In genomic region chr3:117359686-117360521, GRCm38 (mm10) we compare ENCODE assay signal across 8 mouse cellular contexts. TPM values are rescaled to one million over a fixed set of nuclear protein-coding genes. Genes with fewer than 3 reads are reported as not detected.
DNase-seq lines count a peak whose midpoint lies in the region; ATAC-seq lines count a peak whose summit lies in the region.

No protein-coding gene starts in this region.

- H3K4me2 ChIP-seq in forebrain, embryonic 15.5 days (replicated peaks), result peak overlapping the region; percentile 74
- H3K4me2 ChIP-seq in hindbrain, embryonic 14.5 days (replicated peaks), result peak overlapping the region; percentile 66

- H3K4me3 ChIP-seq in forebrain, embryonic 15.5 days, result peak overlapping the region; percentile 60
- peak overlapping the region; percentile 66 for H3K4me3 ChIP-seq in hindbrain, embryonic 14.5 days (replicated peaks; ENCODE audit: low read length)
- peak overlapping the region; percentile 69 for H3K4me3 ChIP-seq in megakaryocyte, embryonic 14.5 days (replicated peaks)

- H3K36me3 ChIP-seq in forebrain, embryonic 15.5 days, result no peaks in the 10 kb centered on the region
- H3K36me3 ChIP-seq in hindbrain, embryonic 14.5 days (replicated peaks; ENCODE audit: control insufficient read depth, insufficient read depth), result no peaks in the 10 kb centered on the region
- no peaks in the 10 kb centered on the region for H3K36me3 ChIP-seq in megakaryocyte, embryonic 14.5 days (replicated peaks; ENCODE audit: low read length)

- H3K27ac ChIP-seq in forebrain, embryonic 15.5 days (replicated peaks), result peak overlapping the region; percentile 76
- H3K27ac ChIP-seq in hindbrain, embryonic 14.5 days, result peak overlapping the region; percentile 76

- H3K27me3 ChIP-seq in forebrain, embryonic 15.5 days, result no peaks in the 10 kb centered on the region
- H3K27me3 ChIP-seq in hindbrain, embryonic 14.5 days (ENCODE audit: control insufficient read depth, insufficient read depth, low read length), result no peaks in the 10 kb centered on the region
- H3K27me3 ChIP-seq in megakaryocyte, embryonic 14.5 days (replicated peaks), result peaks cover 13% of the 10 kb centered on the region

- DNase-seq in adrenal gland, adult (ENCODE audit: inconsistent age in 2 of 2, low spot score in 1 of 2), result peak; percentile 33 to 80
- DNase-seq in cerebellum, adult 11-12 months, result peak; percentile 71
- DNase-seq in hindbrain, embryonic 14.5 days (ENCODE audit: low spot score), result peak; percentile 73
- peak; percentile 61 for DNase-seq in left cerebral cortex, adult 11 months (ENCODE audit: low spot score)
- peak; percentile 71 for DNase-seq in right cerebral cortex, postnatal 4 days

- no peaks in the 10 kb centered on the region for H3K9me3 ChIP-seq in forebrain, embryonic 15.5 days
- H3K9me3 ChIP-seq in hindbrain, embryonic 14.5 days (ENCODE audit: control insufficient read depth, low read length), result no peaks in the 10 kb centered on the region
- H3K9me3 ChIP-seq in megakaryocyte, embryonic 14.5 days, result peaks cover 8% of the 10 kb centered on the region

- H3K9ac ChIP-seq in forebrain, embryonic 15.5 days (replicated peaks), result peak overlapping the region; percentile 66
- peak overlapping the region; percentile 82 for H3K9ac ChIP-seq in hindbrain, embryonic 14.5 days

- ATAC-seq in forebrain, embryonic 15.5 days (replicated peaks), result peak; percentile 92
- ATAC-seq in hindbrain, embryonic 14.5 days (ENCODE audit: low FRiP score), result peak; percentile 90
- ATAC-seq in activated CD4-positive, CD25-positive, alpha-beta regulatory T cell, adult 4 months, result no peak

- H3K4me1 ChIP-seq in forebrain, embryonic 15.5 days, result peaks cover 12% of the 10 kb centered on the region
- peaks cover 6% of the 10 kb centered on the region for H3K4me1 ChIP-seq in hindbrain, embryonic 14.5 days (replicated peaks; ENCODE audit: control insufficient read depth, insufficient read depth, low read length)
- peaks cover 7% of the 10 kb centered on the region; the same call in 1 of the 2 replicates for H3K4me1 ChIP-seq in megakaryocyte, embryonic 14.5 days

- WGBS in forebrain, embryonic 15.5 days, result 2% methylated on average over 46 of the region's 46 CpGs
- WGBS in hindbrain, embryonic 14.5 days, result 2% methylated on average over 46 of the region's 46 CpGs

RNA-seq across cellular contexts. Expression of gene Plppr4, which starts 0.8 kb away (rescaled TPM):
- polyA plus RNA-seq in forebrain, embryonic 15.5 days (2015; fragmentation: Nextera tagmentation; extraction: Ambion mirVana), result 16.8 and 18.0 TPM in 2 replicates
- polyA plus RNA-seq in hindbrain, embryonic 14.5 days (2014; fragmentation: Nextera tagmentation; extraction: Ambion mirVana), result 19.2 and 23.4 TPM in 2 replicates
- polyA plus RNA-seq in megakaryocyte, embryonic 14.5 days (2012; ENCODE audit: insufficient read depth, low replicate concordance), result not detected in 2 replicates
- not detected for polyA plus RNA-seq in activated CD4-positive, CD25-positive, alpha-beta regulatory T cell, adult 4 months (2017; shearing (Covaris generic))

Comparison
In these comparisons a context has a peak if more than half of its experiments do, and no peak if none do; other contexts are left out.
1. RNA of gene Plppr4, which starts 0.8 kb away (polyA plus RNA-seq): 19.2 to 23.4 TPM in hindbrain, embryonic 14.5 days and 16.8 to 18.0 TPM in forebrain, embryonic 15.5 days; not detected in megakaryocyte, embryonic 14.5 days and not detected in activated CD4-positive, CD25-positive, alpha-beta regulatory T cell, adult 4 months; every median in the first group is over 10 times any median in the second.
2. Peak in every context shown above with its lines, with median percentiles within 50 percentile points of each other: DNase-seq and H3K4me3 ChIP-seq.